In the genomic region with DNA sequence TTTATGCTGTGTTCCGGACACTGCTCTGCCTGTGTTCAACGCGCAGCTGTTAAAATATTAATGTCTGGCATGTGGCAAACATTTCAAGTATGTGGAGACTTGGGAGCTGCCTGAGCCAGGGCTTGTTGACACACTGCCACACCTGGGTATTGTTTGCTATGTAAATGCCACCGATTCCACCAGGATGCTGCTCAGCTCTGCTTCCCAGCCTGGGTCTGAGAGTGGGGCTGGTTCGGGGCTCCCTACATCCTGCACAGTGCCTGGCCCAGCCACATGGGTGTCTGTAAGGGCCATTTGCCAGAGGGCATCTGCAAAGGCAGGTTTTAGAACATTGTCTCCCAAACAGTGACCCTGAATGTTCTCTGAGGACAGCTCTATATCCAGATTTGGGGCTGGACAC, we compare ENCODE assay signal across 9 mouse cellular contexts.
DNase-seq lines count a peak whose midpoint lies in the region; ATAC-seq lines count a peak whose summit lies in the region.
"Had no signal": no experiment of that assay in that cellular context is flagged by ENCODE, and none has a peak within 500 bp of the region (broad histone marks: within the 10 kb centered on the region; RNA-seq: fewer than 3 reads in every experiment).

No protein-coding gene starts in this region.

- no peaks in the 10 kb centered on the region for H3K36me3 ChIP-seq in limb, embryonic 12.5 days
- H3K36me3 ChIP-seq in limb, embryonic 10.5 days = no peaks in the 10 kb centered on the region
- H3K36me3 ChIP-seq in heart, embryonic 13.5 days = no peaks in the 10 kb centered on the region

- H3K27ac ChIP-seq in limb, embryonic 12.5 days = peak overlapping the region; percentile 59; the same call in 1 of the 2 replicates
- no peak overlapping the region for H3K27ac ChIP-seq in limb, embryonic 10.5 days
- peak overlapping the region; percentile 75 for H3K27ac ChIP-seq in heart, embryonic 13.5 days (replicated peaks)

- ATAC-seq in limb, embryonic 12.5 days (ENCODE audit: insufficient number of reproducible peaks, insufficient read depth, low FRiP score, low TSS enrichment, low read depth) = no peak
- ATAC-seq in heart, embryonic 13.5 days (ENCODE audit: extremely low read depth, insufficient number of reproducible peaks, low FRiP score, low TSS enrichment) = no peak

- peaks cover 25% of the 10 kb centered on the region for H3K4me1 ChIP-seq in limb, embryonic 12.5 days (replicated peaks)
- H3K4me1 ChIP-seq in limb, embryonic 10.5 days = peaks cover 28% of the 10 kb centered on the region
- peaks cover 53% of the 10 kb centered on the region for H3K4me1 ChIP-seq in heart, embryonic 13.5 days

- no peak overlapping the region for H3K9ac ChIP-seq in limb, embryonic 12.5 days (replicated peaks)
- H3K9ac ChIP-seq in heart, embryonic 13.5 days = no peak overlapping the region

- H3K27me3 ChIP-seq in limb, embryonic 12.5 days = peaks cover 3% of the 10 kb centered on the region; the same call in 1 of the 2 replicates
- peaks cover 4% of the 10 kb centered on the region; the same call in 1 of the 2 replicates for H3K27me3 ChIP-seq in limb, embryonic 10.5 days (ENCODE audit: low read depth, poor library complexity, severe bottlenecking)
- H3K27me3 ChIP-seq in heart, embryonic 13.5 days (replicated peaks) = 0 out of 2 replicates have a peak, but pooled peaks cover 4% of the 10 kb centered on the region

- no peak overlapping the region for H3K4me3 ChIP-seq in limb, embryonic 12.5 days (replicated peaks)
- no peak overlapping the region for H3K4me3 ChIP-seq in limb, embryonic 10.5 days
- no peak overlapping the region for H3K4me3 ChIP-seq in heart, embryonic 13.5 days

- no peak overlapping the region for H3K4me2 ChIP-seq in limb, embryonic 12.5 days
- no peak overlapping the region for H3K4me2 ChIP-seq in heart, embryonic 13.5 days

- WGBS in limb, embryonic 12.5 days = 37% methylated on average over 5 of the region's 5 CpGs
- WGBS in limb, embryonic 10.5 days = 71% methylated on average over 5 of the region's 5 CpGs
- whole genome bisulfite sequencing in heart, embryonic 13.5 days = 30% methylated on average over 5 of the region's 5 CpGs

- no peak for DNase-seq in limb, embryonic 10.5 days (ENCODE audit: low spot score)
- peak; percentile 79 to 82 for DNase-seq in lung, adult 18-20 months
- DNase-seq in retina, postnatal 1 day = peak; percentile 27
- no peak for DNase-seq in spleen, adult 12 weeks (ENCODE audit: low spot score)
- no peak for DNase-seq in layer of hippocampus, postnatal 10 days (ENCODE audit: low spot score in 2 of 2)
- DNase-seq in natural killer cell, adult 2 months (ENCODE audit: low spot score in 2 of 2) = no peak
- DNase-seq: cerebellum, adult 2 months had no signal

- H3K9me3 ChIP-seq in limb, embryonic 12.5 days = no peaks in the 10 kb centered on the region
- H3K9me3 ChIP-seq in limb, embryonic 10.5 days (replicated peaks) = no peaks in the 10 kb centered on the region
- H3K9me3 ChIP-seq in heart, embryonic 13.5 days = no peaks in the 10 kb centered on the region

Comparison
In these comparisons a context has a peak if more than half of its experiments do, and no peak if none do; other contexts are left out.
1. DNase-seq: peak in lung, adult 18-20 months (2 of 2) and retina, postnatal 1 day (single experiment); none in limb, embryonic 10.5 days (single experiment), spleen, adult 12 weeks (single experiment), layer of hippocampus, postnatal 10 days (0 of 2) and natural killer cell, adult 2 months (0 of 2).